Mouse (Mus musculus): ENCODE data around the gene Tcf20. TPM values are rescaled to one million over a fixed set of nuclear protein-coding genes. Genes with fewer than 3 reads are reported as not detected.

Tcf20 gene
- polyA plus RNA-seq, 1 experiment from 2014 or later, result 13.0 TPM

GRCm38 (mm10) chr15:82856652-82857378, 130.9 kb downstream of the Tcf20 start:
- Histone ChIP-seq H3K27ac (ENCODE audit: low read length) (peak overlapping the region; percentile 78), H3K9me3 (replicated peaks; ENCODE audit: control insufficient read depth, low read length, poor library complexity, severe bottlenecking) (no peaks in the 10 kb centered on the region), H3K9ac (ENCODE audit: low read depth, low read length) (peak overlapping the region; percentile 22; the same call in 1 of the 2 replicates), H3K36me3 (ENCODE audit: control insufficient read depth, insufficient read depth, low read length) (peaks cover 8% of the 10 kb centered on the region), H3K4me1 (ENCODE audit: control insufficient read depth, insufficient read depth, low read length) (peaks cover 20% of the 10 kb centered on the region), H3K4me3 (ENCODE audit: low read depth, low read length) (no peak overlapping the region), H3K4me2 (ENCODE audit: low read length) (0 out of 2 replicates have a peak overlapping the region, but pooled peaks have one; percentile 25), H3K27me3 (ENCODE audit: control insufficient read depth, insufficient read depth, low read depth, low read length) (no peaks in the 10 kb centered on the region)
- WGBS, result 9% methylated on average over 11 of the region's 11 CpGs
- peak; percentile 73 for ATAC-seq

- Histone ChIP-seq H3K9me3 (replicated peaks; ENCODE audit: control insufficient read depth, low read length, poor library complexity, severe bottlenecking) (no peaks in the 10 kb centered on the region), H3K36me3 (ENCODE audit: control insufficient read depth, insufficient read depth, low read length) (peaks cover 8% of the 10 kb centered on the region), H3K4me3 (ENCODE audit: low read depth, low read length) (no peak overlapping the region), H3K27ac (ENCODE audit: low read length) (peak overlapping the region; percentile 78), H3K9ac (ENCODE audit: low read depth, low read length) (no peak overlapping the region), H3K4me1 (ENCODE audit: control insufficient read depth, insufficient read depth, low read length) (peaks cover 20% of the 10 kb centered on the region), H3K4me2 (ENCODE audit: low read length) (no peak overlapping the region), H3K27me3 (ENCODE audit: control insufficient read depth, insufficient read depth, low read depth, low read length) (no peaks in the 10 kb centered on the region)
- no peak for ATAC-seq
- 79% methylated on average over 2 of the region's 2 CpGs for WGBS
Measured at GRCm38 (mm10) chr15:82856065-82856464, 131.6 kb downstream of the Tcf20 start.

GRCm38 (mm10) chr15:82839146-82839545, 148.5 kb downstream of the Tcf20 start:
- 98% methylated on average over 3 of the region's 3 CpGs for WGBS
- no peaks in the 10 kb centered on the region for H3K36me3 ChIP-seq (ENCODE audit: control insufficient read depth, insufficient read depth, low read length)
- H3K4me2 ChIP-seq (ENCODE audit: low read length), result no peak overlapping the region
- H3K27me3 ChIP-seq (ENCODE audit: control insufficient read depth, insufficient read depth, low read depth, low read length), result no peaks in the 10 kb centered on the region
- no peak overlapping the region for H3K9ac ChIP-seq (ENCODE audit: low read depth, low read length)
- no peak overlapping the region for H3K27ac ChIP-seq (ENCODE audit: low read length)
- ATAC-seq, result no peak
- 0 out of 2 replicates have a peak, but pooled peaks cover 2% of the 10 kb centered on the region for H3K4me1 ChIP-seq (ENCODE audit: control insufficient read depth, insufficient read depth, low read length)
- H3K4me3 ChIP-seq (ENCODE audit: low read depth, low read length), result no peak overlapping the region
- no peaks in the 10 kb centered on the region for H3K9me3 ChIP-seq (replicated peaks; ENCODE audit: control insufficient read depth, low read length, poor library complexity, severe bottlenecking)

GRCm38 (mm10) chr15:82829917-82830316, 157.8 kb downstream of the Tcf20 start:
- Histone ChIP-seq H3K9ac (ENCODE audit: low read depth, low read length) (no peak overlapping the region), H3K36me3 (ENCODE audit: control insufficient read depth, insufficient read depth, low read length) (no peaks in the 10 kb centered on the region), H3K9me3 (replicated peaks; ENCODE audit: control insufficient read depth, low read length, poor library complexity, severe bottlenecking) (no peaks in the 10 kb centered on the region), H3K4me2 (ENCODE audit: low read length) (no peak overlapping the region), H3K4me3 (ENCODE audit: low read depth, low read length) (no peak overlapping the region), H3K27me3 (ENCODE audit: control insufficient read depth, insufficient read depth, low read depth, low read length) (no peaks in the 10 kb centered on the region), H3K27ac (ENCODE audit: low read length) (no peak overlapping the region), H3K4me1 (ENCODE audit: control insufficient read depth, insufficient read depth, low read length) (no peaks in the 10 kb centered on the region)
- ATAC-seq, result no peak
- WGBS, result 82% methylated on average over 6 of the region's 6 CpGs

- H3K4me3 ChIP-seq (ENCODE audit: low read depth, low read length), result no peak overlapping the region
- H3K4me1 ChIP-seq (ENCODE audit: control insufficient read depth, insufficient read depth, low read length), result no peaks in the 10 kb centered on the region
Measured at GRCm38 (mm10) chr15:82825866-82826265, 161.8 kb downstream of the Tcf20 start.

GRCm38 (mm10) chr15:82822347-82822746, 165.3 kb downstream of the Tcf20 start:
- no peak overlapping the region for H3K4me3 ChIP-seq (ENCODE audit: low read depth, low read length)
- no peaks in the 10 kb centered on the region for H3K4me1 ChIP-seq (ENCODE audit: control insufficient read depth, insufficient read depth, low read length)
- ATAC-seq, result no peak
- H3K27me3 ChIP-seq (ENCODE audit: control insufficient read depth, insufficient read depth, low read depth, low read length), result no peaks in the 10 kb centered on the region
- no peaks in the 10 kb centered on the region for H3K36me3 ChIP-seq (ENCODE audit: control insufficient read depth, insufficient read depth, low read length)
- 75% methylated on average over 3 of the region's 4 CpGs for WGBS
- H3K9ac ChIP-seq (ENCODE audit: low read depth, low read length), result no peak overlapping the region
- H3K9me3 ChIP-seq (replicated peaks; ENCODE audit: control insufficient read depth, low read length, poor library complexity, severe bottlenecking), result no peaks in the 10 kb centered on the region
- H3K4me2 ChIP-seq (ENCODE audit: low read length), result no peak overlapping the region
- no peak overlapping the region for H3K27ac ChIP-seq (ENCODE audit: low read length)

More at GRCm38 (mm10) chr15:82825866-82826265, 161.8 kb downstream of the Tcf20 start:
- H3K4me2 ChIP-seq (ENCODE audit: low read length), result no peak overlapping the region
- no peak overlapping the region for H3K9ac ChIP-seq (ENCODE audit: low read depth, low read length)
- H3K27ac ChIP-seq (ENCODE audit: low read length), result no peak overlapping the region
- no peak for ATAC-seq
- no peaks in the 10 kb centered on the region for H3K27me3 ChIP-seq (ENCODE audit: control insufficient read depth, insufficient read depth, low read depth, low read length)
- H3K36me3 ChIP-seq (ENCODE audit: control insufficient read depth, insufficient read depth, low read length), result no peaks in the 10 kb centered on the region
- no peaks in the 10 kb centered on the region for H3K9me3 ChIP-seq (replicated peaks; ENCODE audit: control insufficient read depth, low read length, poor library complexity, severe bottlenecking)

GRCm38 (mm10) chr15:82821657-82822056, 166.0 kb downstream of the Tcf20 start:
- no peak overlapping the region for H3K4me2 ChIP-seq (ENCODE audit: low read length)
- 94% methylated on average over 1 of the region's 1 CpGs for WGBS
- H3K4me3 ChIP-seq (ENCODE audit: low read depth, low read length), result no peak overlapping the region
- H3K36me3 ChIP-seq (ENCODE audit: control insufficient read depth, insufficient read depth, low read length), result no peaks in the 10 kb centered on the region
- ATAC-seq, result no peak
- no peaks in the 10 kb centered on the region for H3K9me3 ChIP-seq (replicated peaks; ENCODE audit: control insufficient read depth, low read length, poor library complexity, severe bottlenecking)
- H3K9ac ChIP-seq (ENCODE audit: low read depth, low read length), result no peak overlapping the region
- H3K27me3 ChIP-seq (ENCODE audit: control insufficient read depth, insufficient read depth, low read depth, low read length), result no peaks in the 10 kb centered on the region
- no peak overlapping the region for H3K27ac ChIP-seq (ENCODE audit: low read length)
- no peaks in the 10 kb centered on the region for H3K4me1 ChIP-seq (ENCODE audit: control insufficient read depth, insufficient read depth, low read length)

- no peak overlapping the region for H3K9ac ChIP-seq (ENCODE audit: low read depth, low read length)
- 84% methylated on average over 4 of the region's 4 CpGs for WGBS
- no peak overlapping the region for H3K4me3 ChIP-seq (ENCODE audit: low read depth, low read length)
- no peaks in the 10 kb centered on the region for H3K27me3 ChIP-seq (ENCODE audit: control insufficient read depth, insufficient read depth, low read depth, low read length)
- H3K9me3 ChIP-seq (replicated peaks; ENCODE audit: control insufficient read depth, low read length, poor library complexity, severe bottlenecking), result no peaks in the 10 kb centered on the region
- no peak overlapping the region for H3K27ac ChIP-seq (ENCODE audit: low read length)
- H3K4me1 ChIP-seq (ENCODE audit: control insufficient read depth, insufficient read depth, low read length), result no peaks in the 10 kb centered on the region
- H3K4me2 ChIP-seq (ENCODE audit: low read length), result no peak overlapping the region
- ATAC-seq, result no peak
- H3K36me3 ChIP-seq (ENCODE audit: control insufficient read depth, insufficient read depth, low read length), result peaks cover 8% of the 10 kb centered on the region; the same call in 1 of the 2 replicates
Measured at GRCm38 (mm10) chr15:82815296-82815695, 172.4 kb downstream of the Tcf20 start.

- peak; percentile 62; the same call in 1 of the 2 replicates for ATAC-seq
- 63% methylated on average over 4 of the region's 4 CpGs for WGBS
Measured at GRCm38 (mm10) chr15:82814806-82815205, 172.9 kb downstream of the Tcf20 start.

More at GRCm38 (mm10) chr15:82814806-82815205, 172.9 kb downstream of the Tcf20 start:
- no peak overlapping the region for H3K4me2 ChIP-seq (ENCODE audit: low read length)
- H3K9me3 ChIP-seq (replicated peaks; ENCODE audit: control insufficient read depth, low read length, poor library complexity, severe bottlenecking), result no peaks in the 10 kb centered on the region
- H3K27ac ChIP-seq (ENCODE audit: low read length), result no peak overlapping the region
- H3K27me3 ChIP-seq (ENCODE audit: control insufficient read depth, insufficient read depth, low read depth, low read length), result no peaks in the 10 kb centered on the region
- H3K4me3 ChIP-seq (ENCODE audit: low read depth, low read length), result no peak overlapping the region
- no peak overlapping the region for H3K9ac ChIP-seq (ENCODE audit: low read depth, low read length)
- H3K36me3 ChIP-seq (ENCODE audit: control insufficient read depth, insufficient read depth, low read length), result peaks cover 8% of the 10 kb centered on the region; the same call in 1 of the 2 replicates
- H3K4me1 ChIP-seq (ENCODE audit: control insufficient read depth, insufficient read depth, low read length), result no peaks in the 10 kb centered on the region; the same call in 1 of the 2 replicates

All from midbrain, embryonic 16.5 days (tissue).